Mouse (Mus musculus) fibroblast of lung, adult 2 months (primary cell): ENCODE data around the gene Nfatc3.
A peak's percentile ranks its signal among the peaks of the same experiment; 100 is the strongest.
"Not testable (repeated sequence)": the region's sequence is repeated elsewhere in the genome, so short reads cannot be mapped to it uniquely, and the experiment has no call there.

ENCODE experiments used
- DNase-seq: peaks from one replicate; pipeline ENCODE4 v3.0.0-alpha.2; 2011; ENCODE audit warnings: low read depth

The Nfatc3 gene

GRCm38 (mm10) chr8:106058731-106059612 lies at the start of gene Nfatc3:
Nfatc3 (plus strand) TSS chr8:106058840.
- peak; percentile 91 for DNase-seq

- peak; percentile 70 for DNase-seq
Observed at GRCm38 (mm10) chr8:106010748-106011642, 47.6 kb upstream of the Nfatc3 start.

- DNase-seq = peak; percentile 7
Observed at GRCm38 (mm10) chr8:106011643-106011986, 47.0 kb upstream of the Nfatc3 start, which contains the start of gene Ddx28. Ddx28 (minus strand) TSS chr8:106011882.

GRCm38 (mm10) chr8:106012203-106012602 lies 46.4 kb upstream of the Nfatc3 start:
- not testable (repeated sequence) for DNase-seq

GRCm38 (mm10) chr8:106016284-106016683 lies 42.4 kb upstream of the Nfatc3 start:
- no peak for DNase-seq

GRCm38 (mm10) chr8:106017130-106017529 lies 41.5 kb upstream of the Nfatc3 start:
- no peak for DNase-seq

GRCm38 (mm10) chr8:106018039-106018438 lies 40.6 kb upstream of the Nfatc3 start:
- no peak for DNase-seq

- DNase-seq = peak; percentile 28
Observed at GRCm38 (mm10) chr8:106022483-106022882, 36.2 kb upstream of the Nfatc3 start.

GRCm38 (mm10) chr8:106038721-106039120 lies 19.9 kb upstream of the Nfatc3 start:
- no peak for DNase-seq

- DNase-seq = no peak
Observed at GRCm38 (mm10) chr8:106039605-106040004, 19.0 kb upstream of the Nfatc3 start.

- no peak for DNase-seq
Observed at GRCm38 (mm10) chr8:106040218-106040617, 18.4 kb upstream of the Nfatc3 start.

GRCm38 (mm10) chr8:106043055-106043454 lies 15.6 kb upstream of the Nfatc3 start:
- no peak for DNase-seq

GRCm38 (mm10) chr8:106044151-106044550 lies 14.5 kb upstream of the Nfatc3 start:
- DNase-seq = no peak

- DNase-seq = no peak
Observed at GRCm38 (mm10) chr8:106046872-106047559, 11.6 kb upstream of the Nfatc3 start.

- no peak for DNase-seq
Observed at GRCm38 (mm10) chr8:106047854-106048630, 10.6 kb upstream of the Nfatc3 start.

GRCm38 (mm10) chr8:106049840-106050239 lies 8.8 kb upstream of the Nfatc3 start:
- no peak for DNase-seq

- DNase-seq = no peak
Observed at GRCm38 (mm10) chr8:106051068-106051467, 7.6 kb upstream of the Nfatc3 start.

- no peak for DNase-seq
Observed at GRCm38 (mm10) chr8:106052510-106053089, 6.0 kb upstream of the Nfatc3 start.

GRCm38 (mm10) chr8:106054190-106054811 lies 4.3 kb upstream of the Nfatc3 start:
- no peak for DNase-seq

GRCm38 (mm10) chr8:106055038-106055437 lies 3.6 kb upstream of the Nfatc3 start:
- no peak for DNase-seq
